Mouse (Mus musculus) colon, adult 2 months (tissue): ENCODE measurements around the gene Ms4a13. TPM values are rescaled to one million over a fixed set of nuclear protein-coding genes. Genes with fewer than 3 reads are reported as not detected.

Source experiments
- polyA plus RNA-seq: library from polyadenylated mRNA; depleted of rRNA; stranded (reverse); fragments of >200 nt; gene quantifications from 2 replicates; pipeline ENCODE4 v1.2.3, GENCODE M21; 2012; rRNA removed

Ms4a13 gene
- not detected in 2 replicates for polyA plus RNA-seq

DNA sequence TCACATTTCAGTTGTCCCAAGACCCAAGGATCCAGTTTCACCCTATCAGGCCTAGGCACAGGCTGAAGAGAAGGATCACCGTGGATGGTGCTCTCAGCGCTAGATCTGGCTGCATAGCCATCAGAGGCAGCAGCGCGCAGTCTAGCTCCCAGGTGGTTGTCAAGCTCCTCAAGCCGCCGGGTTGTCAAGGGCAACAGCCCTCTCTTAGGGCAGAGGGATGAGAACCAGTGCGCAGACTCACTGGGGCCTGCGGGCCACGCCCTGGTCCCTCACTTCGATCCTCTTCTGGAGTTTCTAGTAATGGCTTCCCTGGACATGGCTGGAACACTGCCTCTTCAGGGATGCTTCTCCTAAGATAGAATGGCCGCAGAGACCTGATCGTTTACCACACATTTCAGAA lies at the start of gene Ms4a13:
Gene Ms4a13, minus strand, starts transcription at position 192 of the 400 bp plus-strand sequence.

GRCm38 (mm10) chr19:11232348-11232747 lies 35.8 kb upstream of the Ms4a13 start, which contains the start of gene Ms4a12:
Gene Ms4a12 (minus strand): TSS chr19:11232448.

GRCm38 (mm10) chr19:11165172-11165571 lies 31.4 kb downstream of the Ms4a13 start, which contains the start of gene 1700025F22Rik:
Gene 1700025F22Rik (minus strand): TSS chr19:11165320.

GRCm38 (mm10) chr19:11130776-11131175 lies 65.8 kb downstream of the Ms4a13 start, which contains the start of gene 1700017D01Rik:
Gene 1700017D01Rik (minus strand): TSS chr19:11130876.

Other genes with a start within 250 kb of the Ms4a13 start
- 3.9 and 5.6 TPM in 2 replicates for gene Ccdc86, start 247.5 kb downstream of the Ms4a13 start, polyA plus RNA-seq
- gene Ms4a10, start 222.1 kb downstream of the Ms4a13 start, polyA plus RNA-seq: 2.8 and 3.0 TPM in 2 replicates
- gene Ms4a15, start 203.5 kb downstream of the Ms4a13 start, polyA plus RNA-seq: 0.06 and 0.16 TPM in 2 replicates
- 0.22 and 0.61 TPM in 2 replicates for gene Ms4a18, start 178.7 kb downstream of the Ms4a13 start, polyA plus RNA-seq
- gene Ms4a8a, start 115.6 kb downstream of the Ms4a13 start, polyA plus RNA-seq: 591 and 756 TPM in 2 replicates
- gene 1700017D01Rik, start 65.9 kb downstream of the Ms4a13 start, polyA plus RNA-seq: not detected in 2 replicates
- gene 1700025F22Rik, start 31.4 kb downstream of the Ms4a13 start, polyA plus RNA-seq: not detected in 2 replicates
- 6.3 and 6.6 TPM in 2 replicates for gene Ms4a12, start 35.7 kb upstream of the Ms4a13 start, polyA plus RNA-seq
- gene Ms4a1, start 69.5 kb upstream of the Ms4a13 start, polyA plus RNA-seq: 0.20 and 0.52 TPM in 2 replicates
- not detected in 2 replicates for gene Ms4a5, start 87.1 kb upstream of the Ms4a13 start, polyA plus RNA-seq
- gene Ms4a14, start 117.7 kb upstream of the Ms4a13 start, polyA plus RNA-seq: 0.21 and 0.23 TPM in 2 replicates
- 3.5 and 4.3 TPM in 2 replicates for gene Ms4a7, start 139.4 kb upstream of the Ms4a13 start, polyA plus RNA-seq
- 0.38 and 0.96 TPM in 2 replicates for gene Ms4a4a, start 178.8 kb upstream of the Ms4a13 start, polyA plus RNA-seq
- gene Ms4a4c, start 208.0 kb upstream of the Ms4a13 start, polyA plus RNA-seq: 0.16 TPM in 1 of 2 replicates, not detected in the other
- gene Ms4a4b, start 246.8 kb upstream of the Ms4a13 start, polyA plus RNA-seq: 0.59 and 1.1 TPM in 2 replicates